Mouse (Mus musculus) layer of hippocampus, adult 18-20 months (tissue): ENCODE measurements around the gene Cmtm1. TPM values are rescaled to one million over a fixed set of nuclear protein-coding genes. Genes with fewer than 3 reads are reported as not detected.
"Not testable (repeated sequence)": the region's sequence is repeated elsewhere in the genome, so short reads cannot be mapped to it uniquely, and the experiment has no call there.

Source experiments
- DNase-seq, 2 experiments: peaks; one replicate each; pipeline ENCODE4 v3.0.0; 2022; ENCODE audit warnings: low spot score in 2 of 2
- long read RNA-seq: library from polyadenylated mRNA; stranded (forward); transcript quantifications from one replicate; pipeline ENCODE4 v2.0.0, GENCODE M21; 2021
- total RNA-seq, 2 experiments: library from RNA; stranded (reverse); gene quantifications; 2 replicates each; pipeline ENCODE4 v1.2.3; 2021

Cmtm1 gene
- total RNA-seq = not detected
- long read RNA-seq = 0 reads

GRCm38 (mm10) chr8:104309441-104310155, at the start of gene Cmtm1, which contains the start of gene Gm45711:
Cmtm1 (minus strand) TSS chr8:104310145.
Gm45711 (minus strand) TSS chr8:104310081.
- DNase-seq = peak in 1 of 2 experiments; percentile 20

DNA sequence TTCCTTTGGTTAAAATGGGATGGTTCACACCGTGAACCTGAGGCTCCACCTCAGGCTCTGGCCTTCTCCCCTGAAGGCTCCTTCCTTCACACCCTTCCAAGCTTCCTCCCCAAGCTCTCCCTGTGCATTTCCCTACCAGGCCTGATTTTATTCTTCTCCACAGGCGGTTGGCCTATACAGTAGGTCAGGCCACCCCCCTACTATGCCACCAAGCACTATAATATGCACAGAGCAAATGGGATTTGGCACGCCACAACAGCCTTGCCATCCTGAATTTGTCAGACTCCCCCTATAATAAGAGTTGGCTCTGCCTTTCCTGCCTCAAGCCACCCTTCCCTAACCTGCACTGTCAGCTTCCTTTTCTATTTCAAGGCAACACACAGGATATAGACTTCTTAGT, 48.7 kb upstream of the Cmtm1 start:
- DNase-seq = no peak

GRCm38 (mm10) chr8:104354504-104354903, 44.6 kb upstream of the Cmtm1 start:
- no peak for DNase-seq

DNA sequence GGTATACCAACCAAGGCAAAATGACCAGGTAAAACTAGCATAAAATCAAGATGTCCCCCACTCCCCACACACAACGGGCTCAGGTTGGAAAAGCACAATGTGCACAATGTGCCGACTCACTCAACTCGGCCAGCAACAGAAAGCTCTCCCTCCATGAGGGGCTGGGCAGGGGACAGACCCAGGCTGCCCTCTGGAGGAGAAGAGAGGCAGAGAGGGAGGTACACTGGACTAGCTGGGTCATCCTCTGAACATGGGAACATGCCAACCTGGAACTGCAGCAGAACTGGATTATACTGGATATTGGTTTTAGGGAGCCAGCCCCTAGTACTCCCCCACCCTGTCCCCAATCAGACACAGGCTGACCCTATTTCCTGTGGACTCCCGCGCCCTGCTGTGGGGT, 43.2 kb upstream of the Cmtm1 start:
- DNase-seq = no peak

DNA sequence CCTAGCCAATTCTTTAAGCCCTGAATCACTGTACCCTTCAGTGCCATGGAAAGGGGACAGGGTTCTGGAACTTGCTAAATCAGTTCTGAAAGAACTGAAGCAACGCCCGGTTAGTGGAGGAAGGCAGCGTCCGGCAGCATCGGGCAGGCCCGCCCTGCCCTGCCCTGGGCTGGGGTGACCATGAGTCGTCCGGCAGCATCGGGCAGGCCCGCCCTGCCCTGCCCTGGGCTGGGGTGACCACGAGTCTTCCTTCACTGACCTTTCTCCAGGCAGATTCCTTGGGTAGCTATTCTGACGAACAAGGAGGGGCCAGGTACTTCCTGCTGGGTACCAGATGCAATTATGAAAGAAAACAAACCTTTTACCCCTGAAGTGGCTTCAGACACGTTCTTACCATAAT, 40.1 kb upstream of the Cmtm1 start:
- no peak for DNase-seq

GRCm38 (mm10) chr8:104348971-104349370, 39.0 kb upstream of the Cmtm1 start:
- DNase-seq = no peak

DNA sequence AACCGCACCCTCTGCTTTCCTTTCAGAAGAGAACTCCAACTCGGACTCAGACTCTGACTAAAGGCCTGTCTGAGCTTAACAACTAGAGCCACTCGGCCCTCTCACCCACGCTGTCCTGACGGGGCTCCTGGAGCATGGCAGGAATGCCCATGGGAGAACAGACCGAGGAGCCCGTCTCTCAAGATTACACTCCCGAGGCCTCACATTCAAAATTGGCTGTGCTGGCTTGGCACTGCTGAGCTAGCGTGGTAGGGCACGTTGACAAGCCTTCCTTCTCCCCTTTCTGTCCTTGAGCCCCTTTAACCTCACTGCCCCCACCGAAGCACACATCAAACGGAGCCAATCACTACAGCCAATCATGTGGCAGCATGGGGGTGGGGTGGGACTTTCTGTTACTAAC, 36.8 kb upstream of the Cmtm1 start:
- DNase-seq = no peak

DNA sequence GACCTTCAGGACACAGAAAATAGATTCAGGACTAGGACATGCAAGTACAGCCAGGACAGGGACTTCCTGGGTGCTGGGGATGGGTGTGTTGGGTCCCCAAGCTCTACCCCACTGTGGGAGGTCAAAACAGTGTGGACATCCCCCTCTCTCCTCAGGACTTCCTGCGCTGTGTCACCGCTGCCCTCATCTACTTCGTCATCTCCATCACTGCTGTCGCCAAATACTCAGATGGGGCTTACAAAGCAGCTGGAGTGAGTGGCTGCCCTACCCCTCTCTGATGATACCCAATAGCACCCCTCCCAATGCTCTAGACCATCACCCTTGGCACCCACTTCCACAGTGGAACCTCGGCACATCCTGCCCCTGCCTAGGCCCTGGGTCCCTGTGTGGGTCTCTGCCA, 34.7 kb upstream of the Cmtm1 start:
- DNase-seq = no peak

GRCm38 (mm10) chr8:104343957-104344356, 34.0 kb upstream of the Cmtm1 start:
- peak; percentile 65 to 85 for DNase-seq

GRCm38 (mm10) chr8:104342426-104342825, 32.5 kb upstream of the Cmtm1 start:
- no peak for DNase-seq

DNA sequence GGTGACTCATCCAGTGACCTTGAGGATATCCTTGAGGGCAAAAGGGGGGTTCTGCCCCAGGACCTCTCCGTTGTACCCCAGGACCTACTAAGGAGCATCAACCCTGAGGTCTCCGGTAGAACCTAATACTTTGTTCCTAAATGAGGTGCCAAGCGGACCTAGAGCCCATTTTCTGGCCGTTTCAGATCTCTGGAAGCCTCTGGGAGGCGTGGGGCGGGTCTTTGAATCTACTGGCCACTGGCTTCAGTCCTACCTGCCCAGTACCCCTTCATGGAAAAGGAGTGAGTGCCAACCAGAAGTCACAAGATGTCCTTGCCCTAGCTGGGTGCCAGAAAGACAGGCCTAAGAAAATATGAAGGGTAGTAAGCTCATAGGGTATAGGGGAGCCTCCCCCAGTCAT, 31.7 kb upstream of the Cmtm1 start:
- DNase-seq = no peak

DNA sequence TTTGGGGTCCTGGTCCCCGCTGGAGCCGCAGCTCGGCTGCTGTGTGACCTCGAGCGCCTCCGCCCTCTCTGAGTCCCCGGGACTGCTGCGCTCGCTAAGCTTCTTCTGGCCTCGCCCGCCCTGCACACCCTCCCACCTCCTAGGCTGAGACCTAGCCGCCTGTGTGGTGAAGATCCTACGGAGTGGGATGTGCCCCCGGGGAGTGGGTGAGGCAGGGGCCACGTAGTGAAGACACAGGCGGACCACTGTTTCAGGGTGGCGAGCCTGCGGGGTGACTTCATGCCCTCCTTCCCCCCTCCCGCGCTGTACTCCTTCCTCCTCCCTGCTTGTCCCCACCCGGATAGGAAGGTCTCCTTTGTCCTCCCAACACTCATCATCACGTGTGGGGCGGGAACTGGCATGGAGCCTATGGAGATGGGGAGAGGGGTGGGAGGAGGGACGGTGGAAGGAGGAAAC, 31.2 kb upstream of the Cmtm1 start:
- DNase-seq = peak in 1 of 2 experiments; percentile 21

- peak; percentile 42 to 59 for DNase-seq
Measured at GRCm38 (mm10) chr8:104340233-104341105, 30.5 kb upstream of the Cmtm1 start.

DNA sequence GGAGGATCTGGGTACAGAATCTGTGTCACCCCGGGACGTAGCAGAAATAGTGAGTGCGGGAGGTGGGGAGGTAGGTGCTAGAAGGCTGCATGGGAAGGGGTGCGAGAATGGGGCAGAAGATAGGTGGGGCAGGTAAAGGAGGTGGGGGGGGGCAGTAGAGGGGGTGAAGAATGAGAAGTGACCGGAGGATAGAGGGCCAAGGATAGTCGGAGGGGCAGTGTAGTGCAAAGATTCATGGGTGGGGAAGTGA, 30.0 kb upstream of the Cmtm1 start:
- DNase-seq = no peak

DNA sequence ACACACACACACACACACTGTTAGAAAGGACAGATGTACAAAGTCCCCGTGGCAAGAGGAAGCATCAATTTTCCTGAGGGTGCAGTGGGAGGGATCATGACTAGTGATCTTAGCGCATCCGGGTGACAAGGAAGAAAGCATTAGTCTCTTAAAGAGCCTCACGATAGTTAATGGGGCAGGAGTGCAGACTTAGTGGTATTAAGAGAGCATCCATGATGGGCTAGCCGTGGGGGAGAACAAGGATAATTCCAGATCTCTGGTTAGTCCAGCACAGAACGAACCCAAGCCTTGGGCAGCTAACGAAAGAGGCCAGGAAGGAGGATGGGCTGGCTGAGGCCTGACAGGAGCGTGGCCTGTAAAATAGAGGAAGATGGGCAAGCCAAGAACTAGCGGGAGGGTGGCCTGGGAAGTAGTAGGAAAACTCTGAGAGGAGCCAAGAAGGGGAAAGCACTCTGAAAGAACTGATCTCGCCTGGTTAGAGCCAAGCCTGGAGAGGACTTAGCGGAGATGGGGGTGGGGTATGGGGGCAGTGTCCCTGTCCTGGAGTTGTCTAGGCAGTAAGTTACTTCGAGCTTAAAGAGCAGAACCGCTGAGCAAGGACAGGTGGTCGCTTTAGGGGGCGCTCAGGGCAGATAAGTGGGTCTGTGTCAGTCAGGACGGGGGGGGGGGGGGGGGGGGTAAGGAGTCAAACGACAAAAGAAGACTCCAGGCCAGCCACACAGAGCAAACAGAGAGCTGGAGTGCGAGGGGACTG, 29.5 kb upstream of the Cmtm1 start, which contains the start of gene Cmtm3:
Cmtm3 (plus strand) TSS at position 182 of the 754 bp plus-strand sequence.
- peak in 1 of 2 experiments; percentile 19 for DNase-seq

DNA sequence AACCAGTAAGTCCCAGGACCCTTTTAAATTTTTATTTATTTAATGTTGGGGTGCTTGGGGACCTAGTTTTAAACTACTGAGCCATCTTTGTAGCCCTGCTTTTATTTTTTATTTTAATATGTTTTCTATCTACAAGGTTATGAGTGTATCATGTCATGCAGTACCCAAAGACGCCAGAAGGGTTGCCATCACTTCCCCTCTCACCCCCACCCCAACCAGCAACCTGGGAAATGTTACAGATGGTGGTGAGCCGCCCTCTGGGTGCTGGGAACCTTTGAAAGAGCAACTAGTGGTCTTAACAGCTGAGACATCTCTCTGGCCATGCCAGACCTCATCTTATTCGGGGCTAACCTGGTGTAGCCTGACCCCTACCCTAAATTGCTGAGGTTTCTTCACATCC, 27.9 kb upstream of the Cmtm1 start:
- no peak for DNase-seq

- no peak for DNase-seq
Measured at GRCm38 (mm10) chr8:104336806-104337205, 26.9 kb upstream of the Cmtm1 start.

DNA sequence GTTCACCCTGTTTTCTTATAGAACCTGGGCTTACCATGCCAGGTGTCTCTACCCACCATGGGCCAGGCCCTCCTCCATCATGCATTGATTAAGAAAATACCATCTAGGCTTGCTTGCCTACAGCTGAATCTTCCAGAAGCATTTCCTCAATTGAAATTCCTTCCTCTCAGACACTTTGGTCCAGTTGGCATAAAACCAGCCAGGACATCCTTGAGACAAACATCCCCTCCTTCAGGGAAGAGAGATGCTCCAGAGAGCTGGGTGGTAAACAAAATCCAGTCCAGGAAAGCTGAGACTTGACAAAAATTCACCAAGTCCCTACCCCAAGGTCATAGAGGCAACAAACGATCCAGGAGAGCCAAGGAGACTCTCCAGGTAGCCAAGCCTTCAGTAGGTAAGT, 24.3 kb upstream of the Cmtm1 start:
- DNase-seq = no peak

- DNase-seq = no peak
Measured at GRCm38 (mm10) chr8:104333786-104334185, 23.8 kb upstream of the Cmtm1 start.

DNA sequence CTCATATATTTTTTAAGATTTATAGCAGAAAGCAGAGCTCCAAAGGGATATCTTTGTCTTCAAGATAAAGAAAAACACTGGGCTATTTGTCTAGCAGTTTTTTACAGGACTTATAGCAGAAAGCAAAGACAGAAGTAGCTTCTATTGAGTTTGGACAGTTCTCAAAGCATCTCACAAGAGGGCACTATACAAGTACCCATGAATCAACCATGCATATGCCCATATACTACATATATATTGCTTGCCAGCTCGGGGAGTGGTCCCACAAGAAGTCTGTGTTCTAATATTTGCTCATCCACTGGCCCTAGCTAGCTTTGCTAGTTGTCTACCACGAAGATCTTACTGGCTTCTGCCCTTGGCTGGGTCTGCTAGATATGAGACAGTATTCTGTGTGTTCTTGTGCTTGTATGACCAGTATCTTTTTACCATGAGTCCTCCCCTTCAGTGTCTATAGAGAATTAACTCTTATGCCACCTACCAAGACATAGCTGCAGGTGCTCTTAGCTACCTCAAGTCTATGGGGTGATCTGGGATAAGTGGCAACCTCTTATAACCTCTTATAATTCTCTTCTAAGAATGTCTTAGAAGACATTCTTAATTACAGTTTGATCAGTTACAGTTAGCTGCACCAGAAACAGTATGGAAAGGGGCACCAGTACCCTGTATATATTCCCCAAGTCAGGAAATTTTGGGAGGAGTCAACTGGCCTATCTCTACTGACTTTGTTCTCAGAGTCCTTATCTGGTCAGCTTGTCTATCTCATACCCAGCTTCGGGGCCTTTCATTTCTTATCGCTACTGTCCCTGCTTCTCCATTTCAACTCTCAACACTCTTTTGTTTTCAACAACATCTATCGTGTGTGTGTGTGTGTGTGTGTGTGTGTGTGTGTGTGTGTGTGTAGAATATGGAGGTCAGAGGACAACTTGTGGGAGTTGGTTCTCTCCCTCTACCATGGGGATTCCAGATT, 23.0 kb upstream of the Cmtm1 start:
- DNase-seq = no peak

DNA sequence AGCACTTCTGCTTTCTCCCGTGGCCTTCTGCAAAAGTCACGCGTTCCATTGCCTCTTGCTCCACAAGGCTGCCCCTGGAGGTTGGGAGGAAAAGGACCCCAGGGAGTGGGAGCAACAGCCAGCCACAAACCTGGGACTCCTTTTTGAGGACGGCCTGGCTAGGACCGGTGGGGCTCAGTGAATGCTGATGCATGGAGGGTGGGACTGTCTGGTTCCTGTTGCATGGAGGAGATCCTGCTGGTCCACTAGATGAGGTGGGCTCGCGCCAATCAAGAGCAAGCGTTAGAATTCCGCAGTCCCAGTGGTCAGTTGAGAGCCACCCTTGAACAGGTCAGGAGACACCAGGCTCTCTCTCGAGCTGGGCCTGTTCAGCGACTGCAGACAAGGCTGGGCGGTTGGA, 12.0 kb upstream of the Cmtm1 start, which contains the start of gene Cmtm2b:
Cmtm2b (plus strand) TSS at position 301 of the 400 bp plus-strand sequence.
- DNase-seq = not testable (repeated sequence)
